Mouse (Mus musculus) kidney, adult 18-20 months (tissue): ENCODE measurements around the gene Dvl1.

ENCODE experiments used
- DNase-seq: peaks from one replicate; pipeline ENCODE4 v3.0.0; 2021

Gene Dvl1

GRCm38 (mm10) chr4:155840076-155841002 lies 6.9 kb upstream of the Dvl1 start:
- no peak for DNase-seq

- DNase-seq = peak; percentile 70
Measured at GRCm38 (mm10) chr4:155841003-155841454, 6.2 kb upstream of the Dvl1 start.

- no peak for DNase-seq
Measured at GRCm38 (mm10) chr4:155841651-155842270, 5.4 kb upstream of the Dvl1 start.

- peak; percentile 59 for DNase-seq
Measured at GRCm38 (mm10) chr4:155843231-155843630, 4.0 kb upstream of the Dvl1 start.

GRCm38 (mm10) chr4:155847591-155848352 lies 570 bp downstream of the Dvl1 start:
- peak; percentile 65 for DNase-seq

- peak; percentile 64 for DNase-seq
Measured at GRCm38 (mm10) chr4:155848434-155849095, 1.4 kb downstream of the Dvl1 start.

- DNase-seq = no peak
Measured at GRCm38 (mm10) chr4:155849391-155849790, 2.2 kb downstream of the Dvl1 start.

- DNase-seq = peak; percentile 55
Measured at GRCm38 (mm10) chr4:155849792-155850451, 2.7 kb downstream of the Dvl1 start.

- DNase-seq = no peak
Measured at GRCm38 (mm10) chr4:155851368-155851767, 4.2 kb downstream of the Dvl1 start.

- DNase-seq = peak; percentile 72
Measured at GRCm38 (mm10) chr4:155851951-155852411, 4.8 kb downstream of the Dvl1 start.

GRCm38 (mm10) chr4:155853421-155853820 lies 6.2 kb downstream of the Dvl1 start:
- DNase-seq = no peak

GRCm38 (mm10) chr4:155854991-155855390 lies 7.8 kb downstream of the Dvl1 start:
- DNase-seq = no peak

GRCm38 (mm10) chr4:155856071-155856470 lies 8.9 kb downstream of the Dvl1 start:
- no peak for DNase-seq

GRCm38 (mm10) chr4:155856881-155857280 lies 9.7 kb downstream of the Dvl1 start:
- DNase-seq = no peak

GRCm38 (mm10) chr4:155859318-155859717 lies 12.1 kb downstream of the Dvl1 start:
- DNase-seq = no peak

GRCm38 (mm10) chr4:155861787-155862186 lies 14.6 kb downstream of the Dvl1 start:
- DNase-seq = no peak

- no peak for DNase-seq
Measured at GRCm38 (mm10) chr4:155863001-155863400, 15.8 kb downstream of the Dvl1 start, which contains the start of gene Tas1r3. Gene Tas1r3, minus strand, starts transcription at chr4:155863362.

GRCm38 (mm10) chr4:155868614-155869298 lies 21.6 kb downstream of the Dvl1 start:
- peak; percentile 49 for DNase-seq

GRCm38 (mm10) chr4:155869317-155870033 lies 22.3 kb downstream of the Dvl1 start, which contains the start of the genes Cptp and Ints11:
Gene Cptp, minus strand, starts transcription at chr4:155869440.
Gene Ints11, plus strand, starts transcription at chr4:155869546.
- peak; percentile 96 for DNase-seq

GRCm38 (mm10) chr4:155871404-155871803 lies 24.2 kb downstream of the Dvl1 start:
- DNase-seq = no peak
